Mouse (Mus musculus) stomach, postnatal 0 days (tissue): ENCODE data around the gene Nubpl.

ENCODE experiments used
- CTCF ChIP-seq: IDR thresholded peaks from 2 replicates; pipeline ENCODE4 v1.5.1; 2016; ENCODE audit warnings: antibody characterized with exemption, low read depth, mild to moderate bottlenecking, moderate library complexity
- EP300 ChIP-seq: optimal IDR thresholded peaks from 2 replicates; pipeline ENCODE3; 2016; ENCODE audit warnings: antibody characterized with exemption

- no peak for TF ChIP-seq CTCF
- no peak for TF ChIP-seq EP300
These were observed 66.9 kb downstream of the Nubpl start for GRCm38 (mm10) chr12:52164414-52164813.
